Mouse (Mus musculus): ENCODE data around the gene Parp4. TPM values are rescaled to one million over a fixed set of nuclear protein-coding genes. Genes with fewer than 3 reads are reported as not detected.

The Parp4 gene
- 1 to 10 TPM; 3.7 to 4.3 TPM for total RNA-seq (2021)

DNA sequence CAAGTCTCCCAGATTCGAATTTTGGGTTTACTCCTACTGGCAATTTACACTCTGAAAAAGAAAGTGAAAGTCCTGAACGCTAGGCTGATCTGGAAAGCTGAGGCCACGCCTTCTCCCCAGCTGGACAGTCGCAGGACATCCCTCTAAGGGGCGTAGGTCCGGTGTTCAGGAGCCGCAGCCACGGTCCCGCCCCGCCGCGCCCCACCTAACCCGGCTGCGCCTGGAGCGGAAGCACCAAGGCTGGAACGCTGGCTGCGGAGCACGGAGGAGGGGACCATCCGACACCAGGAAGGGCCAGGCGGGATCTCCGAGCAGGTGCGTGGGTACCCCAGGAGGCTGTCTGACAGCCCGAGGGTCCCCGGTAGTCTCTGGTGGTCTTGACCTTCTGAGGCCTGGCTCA is at the start of gene Parp4, which contains the start of gene Cenpj:
Parp4 (plus strand) TSS at position 204 of the 400 bp plus-strand sequence.
Cenpj (minus strand) TSS at position 10 of the 400 bp plus-strand sequence.
- intact Hi-C loops (cut with DNase I), result loop anchor here (10.0 kb wide), 1 partner anchor 201 kb away; no protein-coding TSS in a partner anchor

GRCm38 (mm10) chr14:56530788-56531187 is 44.6 kb upstream of the Parp4 start:
- intact Hi-C loops (cut with DNase I), result no loop called here
- no peak for DNase-seq (ENCODE audit: low spot score in 2 of 2)

More for the DNA sequence above, at the start of gene Parp4, which contains the start of gene Cenpj:
- DNase-seq (ENCODE audit: low spot score in 2 of 2), result peak; percentile 35 to 47

DNA sequence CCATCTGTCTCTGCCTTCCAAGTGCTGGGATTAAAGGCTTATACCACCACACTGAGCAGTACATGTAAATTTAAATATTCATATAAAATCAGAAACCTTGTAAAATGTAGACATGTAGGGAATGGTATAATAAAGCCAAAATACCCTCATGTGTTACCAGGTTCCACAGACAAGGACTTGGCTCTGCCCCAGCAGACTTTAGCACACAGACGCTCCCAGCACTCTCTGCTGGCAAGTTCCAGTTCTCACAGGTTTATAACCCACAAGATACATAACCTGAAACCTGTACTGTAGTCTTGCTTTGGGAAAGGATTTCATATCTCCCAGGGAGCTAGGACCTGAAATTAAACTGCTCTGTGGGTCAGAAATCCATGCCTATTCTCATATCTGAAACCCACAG is 30.5 kb upstream of the Parp4 start:
- intact Hi-C loops (cut with DNase I), result no loop called here
- DNase-seq (ENCODE audit: low spot score in 2 of 2), result no peak

- intact Hi-C loops (cut with DNase I), result no loop called here
- DNase-seq (ENCODE audit: low spot score in 2 of 2), result no peak
Measured at GRCm38 (mm10) chr14:56545491-56545890, 29.9 kb upstream of the Parp4 start.

DNA sequence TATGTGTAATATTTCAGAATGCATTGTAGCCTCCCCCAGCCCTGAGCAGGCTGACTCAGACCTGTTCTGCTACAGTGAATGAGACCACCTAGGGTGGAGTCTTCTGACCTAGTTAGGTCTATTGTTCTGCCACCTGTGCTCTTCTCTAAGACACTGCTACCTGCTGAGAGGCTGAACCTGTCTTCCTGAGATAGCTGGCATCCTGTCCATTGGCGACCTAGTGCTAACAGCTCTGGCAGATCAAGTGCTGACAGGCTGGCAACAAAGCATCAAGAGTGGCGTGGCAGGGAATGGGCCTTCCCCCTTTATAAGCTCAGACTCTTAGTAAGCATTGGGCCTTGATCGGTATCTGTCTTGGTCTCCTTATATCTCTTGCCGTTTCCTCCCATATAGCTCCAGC is 24.5 kb upstream of the Parp4 start:
- intact Hi-C loops (cut with DNase I), result no loop called here
- no peak for DNase-seq (ENCODE audit: low spot score in 2 of 2)

- no peak for DNase-seq (ENCODE audit: low spot score in 2 of 2)
- intact Hi-C loops (cut with DNase I), result no loop called here
Measured at GRCm38 (mm10) chr14:56552924-56553323, 22.5 kb upstream of the Parp4 start.

DNA sequence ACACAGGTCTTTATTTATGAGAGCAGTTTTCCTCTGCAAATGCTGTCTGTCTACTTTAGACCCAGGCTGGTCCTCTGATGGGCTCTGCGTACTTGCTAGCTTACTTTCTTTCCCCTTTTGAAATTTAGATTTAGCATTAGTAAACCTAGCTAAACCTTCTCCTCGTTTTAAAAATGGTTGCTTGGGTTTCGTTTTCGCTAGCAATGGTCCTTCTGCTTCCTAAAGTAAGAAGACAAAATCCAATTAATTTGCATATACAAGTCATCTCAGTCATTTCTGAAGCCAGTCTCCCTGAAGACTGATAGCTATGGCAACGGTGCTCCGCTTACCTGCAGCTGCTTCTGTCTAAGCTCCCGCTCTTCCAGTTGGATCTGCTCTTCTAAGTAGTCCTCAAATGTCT is 22.1 kb upstream of the Parp4 start:
- intact Hi-C loops (cut with DNase I), result no loop called here

DNA sequence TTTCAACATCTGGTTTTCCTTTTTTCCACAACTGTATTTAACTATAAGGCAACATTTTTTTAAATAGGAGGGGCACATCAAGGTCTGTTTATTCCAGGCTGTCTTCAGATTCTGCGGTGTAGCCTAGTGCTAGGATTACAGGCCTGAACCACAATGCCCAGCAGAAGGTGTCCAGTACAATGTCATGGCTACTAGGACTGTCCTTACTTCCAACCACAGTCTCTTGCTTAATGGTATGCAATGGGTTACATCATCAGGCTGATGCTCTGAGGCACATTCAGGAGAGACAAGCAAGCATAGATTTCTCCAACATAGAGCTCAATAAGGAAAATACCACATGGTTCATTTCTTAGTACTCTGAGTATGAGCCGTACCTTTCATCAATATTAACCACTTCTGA is 20.7 kb upstream of the Parp4 start:
- intact Hi-C loops (cut with DNase I), result no loop called here
- no peak for DNase-seq (ENCODE audit: low spot score in 2 of 2)

More for the DNA sequence above, 22.1 kb upstream of the Parp4 start:
- DNase-seq (ENCODE audit: low spot score in 2 of 2), result no peak

DNA sequence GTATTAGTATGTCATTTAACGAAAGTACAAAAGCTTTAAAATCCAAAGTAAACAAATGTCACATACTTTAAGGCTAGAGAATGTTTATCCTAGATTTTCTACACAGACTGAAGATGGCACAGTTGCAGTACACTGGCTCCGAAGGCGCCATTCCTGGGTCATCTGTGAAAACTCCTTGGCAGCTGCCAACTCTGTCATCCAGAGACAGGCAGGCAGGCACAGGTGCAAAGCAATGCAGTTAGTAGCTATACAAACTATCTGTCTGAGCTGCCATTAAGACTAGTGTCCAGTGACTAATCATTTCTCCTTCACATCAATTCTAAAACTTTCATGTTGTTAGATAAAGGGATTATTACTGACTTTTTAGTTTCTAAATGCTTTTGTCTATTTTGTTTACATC is 16.3 kb upstream of the Parp4 start:
- no peak for DNase-seq (ENCODE audit: low spot score in 2 of 2)
- intact Hi-C loops (cut with DNase I), result no loop called here

- DNase-seq (ENCODE audit: low spot score in 2 of 2), result no peak
- intact Hi-C loops (cut with DNase I), result no loop called here
Measured at GRCm38 (mm10) chr14:56567476-56567875, 7.9 kb upstream of the Parp4 start.

- intact Hi-C loops (cut with DNase I), result no loop called here
- no peak for DNase-seq (ENCODE audit: low spot score in 2 of 2)
Measured at GRCm38 (mm10) chr14:56569041-56569440, 6.4 kb upstream of the Parp4 start.

DNA sequence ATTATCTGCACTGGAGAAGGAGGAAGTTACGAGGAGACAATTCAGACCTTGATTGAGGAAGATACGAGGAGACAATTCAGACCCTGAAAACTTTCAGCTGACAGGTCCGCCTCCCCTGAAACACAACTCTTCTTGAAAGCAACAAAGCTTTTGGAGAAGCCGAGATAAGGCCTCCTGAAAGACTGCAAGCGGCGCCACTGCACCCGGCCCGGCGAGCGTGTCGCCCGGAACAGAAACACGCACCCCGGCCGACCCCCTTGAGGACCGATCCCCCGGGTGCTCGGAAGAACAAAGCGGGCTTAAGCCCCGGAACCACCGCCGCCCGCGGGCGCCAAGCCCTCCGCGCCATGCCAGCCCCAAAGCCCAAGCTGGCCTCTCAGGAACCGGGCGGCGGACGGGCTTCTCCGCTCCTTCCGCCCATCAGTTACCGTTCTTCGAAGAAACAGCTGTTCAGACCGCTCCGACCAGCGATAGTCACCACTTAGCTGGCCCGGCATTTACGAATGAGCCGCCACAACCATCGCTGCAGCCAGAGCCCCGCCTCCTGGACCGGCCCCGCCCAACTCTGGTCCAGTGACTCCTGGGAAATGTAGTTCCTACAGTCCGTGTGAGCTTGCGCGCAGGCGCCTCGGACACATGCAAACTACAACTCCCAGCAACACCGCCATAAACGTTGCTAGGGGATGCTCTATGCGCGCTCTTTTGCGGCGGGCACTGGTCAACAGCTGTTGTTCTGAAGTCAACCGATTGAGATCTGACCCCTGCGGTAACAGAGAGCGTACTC is 3.9 kb upstream of the Parp4 start:
- intact Hi-C loops (cut with DNase I), result loop anchor here (5.0 to 10.0 kb wide), 2 partner anchors 96 to 197 kb away; partner anchors contain the start of gene Mphosph8
- DNase-seq (ENCODE audit: low spot score in 2 of 2), result peak; percentile 92 to 93

DNA sequence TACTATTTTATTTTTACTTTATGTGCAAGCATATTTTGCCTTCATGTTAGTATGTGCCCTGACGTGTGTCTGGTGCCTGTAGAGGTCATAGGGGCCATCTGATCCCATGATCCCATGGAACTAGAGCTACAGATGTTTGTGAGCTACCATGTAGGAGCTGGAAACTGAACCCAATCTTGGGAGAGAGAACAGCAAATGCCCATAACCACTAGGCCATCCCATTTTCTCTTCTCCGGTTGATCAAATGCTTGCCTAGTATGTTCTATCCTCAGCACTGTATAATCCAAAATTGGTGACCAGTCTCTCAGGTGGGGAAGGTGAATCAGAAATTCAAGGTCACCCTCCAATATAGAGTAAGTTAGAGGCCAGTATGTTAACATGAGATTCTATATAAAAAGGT is 2.9 kb upstream of the Parp4 start:
- intact Hi-C loops (cut with DNase I), result loop anchor here (5.0 to 10.0 kb wide), 2 partner anchors 95 to 198 kb away; partner anchors contain the start of gene Mphosph8
- no peak for DNase-seq (ENCODE audit: low spot score in 2 of 2)

GRCm38 (mm10) chr14:56575969-56576901 is 816 bp downstream of the Parp4 start:
- intact Hi-C loops (cut with DNase I), result loop anchor here (10.0 kb wide), 1 partner anchor 201 kb away; no protein-coding TSS in a partner anchor
- DNase-seq (ENCODE audit: low spot score in 2 of 2), result no peak

DNA sequence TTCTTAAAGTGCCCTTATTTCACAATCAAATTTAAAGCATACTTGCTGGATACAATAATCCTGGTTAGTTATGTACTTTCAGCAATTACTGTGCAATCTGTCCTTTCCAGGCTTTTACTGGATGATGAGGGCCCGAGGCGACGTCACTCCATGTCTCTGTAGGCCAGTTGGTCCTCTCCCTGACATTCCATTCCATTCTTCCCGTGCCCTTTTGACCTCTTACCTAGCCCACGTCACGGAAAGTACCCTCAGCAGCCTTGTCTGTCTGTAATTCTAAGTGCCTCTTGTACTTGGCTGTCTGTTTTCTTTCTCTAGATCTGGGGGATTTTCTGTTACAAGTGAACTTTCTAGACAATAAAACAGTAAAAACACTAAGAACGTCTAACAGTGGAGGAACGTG is 3.6 kb downstream of the Parp4 start:
- DNase-seq (ENCODE audit: low spot score in 2 of 2), result no peak
- intact Hi-C loops (cut with DNase I), result loop anchor here (10.0 kb wide), 1 partner anchor 204 kb away; no protein-coding TSS in a partner anchor

- intact Hi-C loops (cut with DNase I), result no loop called here
- no peak for DNase-seq (ENCODE audit: low spot score in 2 of 2)
Measured at GRCm38 (mm10) chr14:56581117-56581516, 5.7 kb downstream of the Parp4 start.

- DNase-seq (ENCODE audit: low spot score in 2 of 2), result no peak
- intact Hi-C loops (cut with DNase I), result no loop called here
Measured at GRCm38 (mm10) chr14:56582294-56582693, 6.9 kb downstream of the Parp4 start.

DNA sequence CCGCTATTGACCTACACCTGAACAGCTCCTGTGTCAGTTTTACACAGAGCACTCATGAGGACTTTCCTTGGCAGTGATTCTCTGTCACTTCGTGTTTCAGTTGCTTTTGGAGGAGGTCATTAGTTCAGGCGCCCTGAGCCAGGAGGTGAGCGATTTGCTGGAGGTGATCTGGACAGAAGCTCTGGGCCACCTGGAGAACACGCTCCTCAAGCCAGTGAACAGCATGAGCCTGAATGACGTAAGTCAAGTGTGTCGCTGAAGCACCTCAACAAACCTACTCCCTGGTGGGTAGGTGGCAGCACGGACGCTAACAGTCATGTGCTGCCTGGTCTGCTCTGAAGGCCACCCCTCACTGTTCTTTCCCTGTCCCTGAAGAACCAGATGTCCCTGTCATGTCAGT is 16.8 kb downstream of the Parp4 start:
- intact Hi-C loops (cut with DNase I), result no loop called here
- DNase-seq (ENCODE audit: low spot score in 2 of 2), result no peak

GRCm38 (mm10) chr14:56594811-56595210 is 19.4 kb downstream of the Parp4 start:
- intact Hi-C loops (cut with DNase I), result no loop called here
- no peak for DNase-seq (ENCODE audit: low spot score in 2 of 2)

GRCm38 (mm10) chr14:56598759-56599158 is 23.3 kb downstream of the Parp4 start:
- intact Hi-C loops (cut with DNase I), result no loop called here
- no peak for DNase-seq (ENCODE audit: low spot score in 2 of 2)
